Mouse (Mus musculus) cerebral cortex, adult 2 months (tissue): ENCODE data around the gene Bach2.

Source experiments
- WGBS: fragments of 180-500 bp; shearing (Covaris S2); methylation state at CpG from one replicate; pipeline ENCODE4 v1.1.7; 2018; 5-methylcytosine and 5-hydroxymethylcytosine counted together

Bach2 gene

GRCm38 (mm10) chr4:32564918-32565317 is 326.3 kb downstream of the Bach2 start:
- 85% methylated on average over 8 of the region's 8 CpGs for WGBS

- WGBS, result 81% methylated on average over 4 of the region's 4 CpGs
These were observed 330.4 kb downstream of the Bach2 start for GRCm38 (mm10) chr4:32569054-32569453.

GRCm38 (mm10) chr4:32569995-32570938 is 331.7 kb downstream of the Bach2 start:
- 41% methylated on average over 17 of the region's 17 CpGs for WGBS

GRCm38 (mm10) chr4:32570939-32571317 is 332.3 kb downstream of the Bach2 start:
- WGBS, result 67% methylated on average over 8 of the region's 8 CpGs

- WGBS, result 43% methylated on average over 3 of the region's 3 CpGs
These were observed 332.8 kb downstream of the Bach2 start for GRCm38 (mm10) chr4:32571441-32571840.

- WGBS, result 62% methylated on average over 1 of the region's 1 CpGs
These were observed 333.5 kb downstream of the Bach2 start for GRCm38 (mm10) chr4:32572118-32572517.

GRCm38 (mm10) chr4:32573586-32573985 is 335.0 kb downstream of the Bach2 start:
- 86% methylated on average over 5 of the region's 5 CpGs for whole genome bisulfite sequencing

- WGBS, result 92% methylated on average over 1 of the region's 1 CpGs
These were observed 336.0 kb downstream of the Bach2 start for GRCm38 (mm10) chr4:32574604-32575003.

- 58% methylated on average over 9 of the region's 9 CpGs for WGBS
These were observed 336.6 kb downstream of the Bach2 start for GRCm38 (mm10) chr4:32575165-32575564.

- WGBS, result 78% methylated on average over 8 of the region's 8 CpGs
These were observed 341.2 kb downstream of the Bach2 start for GRCm38 (mm10) chr4:32579850-32580249.

GRCm38 (mm10) chr4:32584181-32584580 is 345.6 kb downstream of the Bach2 start:
- WGBS, result 84% methylated on average over 6 of the region's 6 CpGs

GRCm38 (mm10) chr4:32586596-32586995 is 348.0 kb downstream of the Bach2 start:
- 26% methylated on average over 9 of the region's 9 CpGs for WGBS

- 87% methylated on average over 5 of the region's 5 CpGs for whole genome bisulfite sequencing
These were observed 348.9 kb downstream of the Bach2 start for GRCm38 (mm10) chr4:32587543-32587942.

GRCm38 (mm10) chr4:32588237-32588636 is 349.6 kb downstream of the Bach2 start:
- WGBS, result 82% methylated on average over 6 of the region's 6 CpGs

- 43% methylated on average over 12 of the region's 12 CpGs for WGBS
These were observed 362.5 kb downstream of the Bach2 start for GRCm38 (mm10) chr4:32601135-32601534.

- WGBS, result 82% methylated on average over 3 of the region's 3 CpGs
These were observed 364.1 kb downstream of the Bach2 start, which contains the start of gene Gja10 for GRCm38 (mm10) chr4:32602660-32603059. Gja10 (minus strand) TSS chr4:32602760.

GRCm38 (mm10) chr4:32615034-32615881 is 376.7 kb downstream of the Bach2 start, which contains the start of gene Casp8ap2:
Casp8ap2 (plus strand) TSS chr4:32615451.
- WGBS, result under 1% methylated on average over 66 of the region's 67 CpGs
